Mouse (Mus musculus): Measurements from ENCODE around the gene Chpt1. TPM values are rescaled to one million over a fixed set of nuclear protein-coding genes. Genes with fewer than 3 reads are reported as not detected.

Gene Chpt1
- polyA plus RNA-seq, 1 experiment from 2014 or later, result 19.5 TPM

DNA sequence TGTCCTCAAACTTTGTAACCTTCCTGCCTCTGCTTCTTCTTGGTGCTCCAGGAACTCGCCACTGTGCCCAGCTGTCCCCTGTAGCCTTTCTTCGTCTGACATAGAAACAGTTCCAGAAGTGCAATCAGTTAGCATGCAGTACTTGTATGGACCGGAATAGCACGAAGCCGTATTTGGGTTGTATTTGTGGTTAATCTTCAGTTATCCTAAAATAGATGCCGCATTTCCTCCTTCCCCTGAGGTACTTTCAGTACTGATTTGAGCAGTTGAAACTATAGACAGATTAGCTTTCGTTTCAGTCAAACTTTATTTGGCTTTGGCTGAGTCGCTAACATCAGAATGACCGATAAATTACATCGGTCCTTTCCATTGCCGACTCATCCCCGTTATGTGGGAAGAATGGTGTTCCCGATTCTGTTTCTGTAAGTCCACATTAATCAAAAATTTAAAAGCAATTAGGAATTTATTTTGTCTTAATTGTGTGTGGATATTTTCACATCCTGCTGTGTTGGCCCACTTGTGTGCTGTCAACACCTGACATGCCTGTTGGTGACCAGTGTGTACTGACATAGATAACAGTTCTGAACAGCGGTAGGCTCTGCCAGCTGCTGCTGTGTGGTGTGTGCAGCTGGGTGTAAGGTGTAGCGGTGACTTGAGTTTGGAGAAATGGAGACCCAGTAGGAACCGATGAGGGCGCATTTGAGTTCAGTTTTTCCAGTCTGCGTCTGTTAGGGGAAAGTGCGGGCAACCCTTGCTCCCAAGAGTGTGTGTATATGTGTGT lies 83.0 kb downstream of the Chpt1 start:
- no peaks in the 10 kb centered on the region for H3K27me3 ChIP-seq (replicated peaks)
- no peak overlapping the region for H3K4me3 ChIP-seq
- WGBS, result 94% methylated on average over 19 of the region's 19 CpGs
- H3K4me1 ChIP-seq, result no peaks in the 10 kb centered on the region
- H3K9ac ChIP-seq, result no peak overlapping the region
- no peak overlapping the region for H3K27ac ChIP-seq
- H3K36me3 ChIP-seq, result peaks cover 8% of the 10 kb centered on the region
- ATAC-seq (ENCODE audit: low FRiP score, low read depth), result no peak
- no peaks in the 10 kb centered on the region for H3K9me3 ChIP-seq
- no peak overlapping the region for H3K4me2 ChIP-seq (replicated peaks)

- Histone ChIP-seq H3K9ac (no peak overlapping the region), H3K9me3 (no peaks in the 10 kb centered on the region), H3K27ac (no peak overlapping the region), H3K4me2 (replicated peaks) (no peak overlapping the region), H3K4me1 (no peaks in the 10 kb centered on the region), H3K27me3 (replicated peaks) (no peaks in the 10 kb centered on the region), H3K36me3 (peaks cover 8% of the 10 kb centered on the region), H3K4me3 (no peak overlapping the region)
- ATAC-seq (ENCODE audit: low FRiP score, low read depth), result no peak
- WGBS, result 75% methylated on average over 11 of the region's 11 CpGs
Observed at GRCm38 (mm10) chr10:88420141-88420541, 83.7 kb downstream of the Chpt1 start.

- peaks cover 8% of the 10 kb centered on the region for H3K36me3 ChIP-seq
- H3K9me3 ChIP-seq, result no peaks in the 10 kb centered on the region
- H3K9ac ChIP-seq, result no peak overlapping the region
- no peak for ATAC-seq (ENCODE audit: low FRiP score, low read depth)
- H3K27me3 ChIP-seq (replicated peaks), result no peaks in the 10 kb centered on the region
- H3K4me2 ChIP-seq (replicated peaks), result no peak overlapping the region
- H3K27ac ChIP-seq, result no peak overlapping the region
- H3K4me3 ChIP-seq, result no peak overlapping the region
- H3K4me1 ChIP-seq, result no peaks in the 10 kb centered on the region
- 86% methylated on average over 5 of the region's 5 CpGs for WGBS
Observed at GRCm38 (mm10) chr10:88417686-88418085, 86.2 kb downstream of the Chpt1 start.

DNA sequence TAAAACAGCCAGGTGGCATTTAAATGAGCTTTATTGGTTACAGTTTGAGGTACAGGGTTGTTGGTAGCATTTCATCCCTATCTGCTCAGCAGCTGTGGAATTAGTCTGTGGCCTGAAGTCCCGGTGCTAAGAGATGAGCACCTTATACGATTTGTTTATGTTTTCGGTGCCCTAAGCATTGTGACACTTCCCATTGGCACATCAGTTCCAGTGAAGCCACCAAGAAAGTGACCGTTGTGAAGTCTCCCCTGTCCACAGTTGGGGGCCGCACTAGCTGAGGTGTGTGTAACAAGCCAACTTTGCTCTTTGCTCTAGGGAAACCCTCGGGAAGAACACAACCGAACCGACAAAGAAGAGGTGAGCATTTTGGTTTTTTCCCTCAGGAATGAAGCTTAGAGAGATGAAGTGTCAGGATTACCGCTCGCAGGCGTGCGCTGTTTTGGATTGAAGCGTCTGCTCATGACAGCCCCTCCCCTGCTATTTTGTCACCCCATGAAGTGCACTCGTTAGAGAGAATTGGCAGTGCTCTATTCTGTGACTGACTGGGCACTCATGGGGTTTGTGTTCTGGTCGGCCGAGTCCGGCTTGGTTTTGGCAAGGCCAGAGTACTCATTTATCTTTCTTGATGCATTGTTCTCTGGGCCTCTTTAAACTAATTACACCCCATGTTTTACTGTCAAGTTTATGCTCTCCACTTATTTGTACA lies 91.4 kb downstream of the Chpt1 start:
- Histone ChIP-seq H3K27me3 (replicated peaks) (no peaks in the 10 kb centered on the region), H3K36me3 (no peaks in the 10 kb centered on the region), H3K27ac (no peak overlapping the region), H3K9me3 (no peaks in the 10 kb centered on the region), H3K4me3 (no peak overlapping the region), H3K9ac (no peak overlapping the region), H3K4me1 (no peaks in the 10 kb centered on the region), H3K4me2 (replicated peaks) (no peak overlapping the region)
- ATAC-seq (ENCODE audit: low FRiP score, low read depth), result no peak
- WGBS, result 56% methylated on average over 17 of the region's 17 CpGs

DNA sequence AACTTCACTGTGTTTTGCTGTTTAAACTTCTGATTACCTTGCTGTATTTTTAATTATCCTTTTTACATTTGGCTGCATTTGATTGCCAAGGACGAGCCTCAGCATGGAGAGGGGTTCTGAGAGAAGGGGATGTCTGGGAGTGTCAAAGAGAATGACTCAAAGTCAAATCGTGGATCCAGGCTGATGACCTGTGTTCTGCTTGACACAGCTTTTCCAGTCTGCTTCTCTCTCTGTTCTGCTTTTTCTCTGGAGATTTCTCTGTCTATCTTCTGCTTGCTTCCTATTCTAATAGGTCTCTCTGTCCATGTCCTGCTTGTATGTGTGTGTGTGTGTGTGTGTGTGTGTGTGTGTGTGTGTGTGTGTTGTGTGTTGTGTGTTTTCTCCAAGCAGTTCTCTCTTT lies 94.1 kb downstream of the Chpt1 start:
- H3K4me2 ChIP-seq (replicated peaks), result no peak overlapping the region
- no peaks in the 10 kb centered on the region for H3K36me3 ChIP-seq
- H3K27ac ChIP-seq, result no peak overlapping the region
- WGBS, result 70% methylated on average over 2 of the region's 2 CpGs
- H3K4me1 ChIP-seq, result no peaks in the 10 kb centered on the region
- no peaks in the 10 kb centered on the region for H3K27me3 ChIP-seq (replicated peaks)
- no peak overlapping the region for H3K4me3 ChIP-seq
- H3K9ac ChIP-seq, result no peak overlapping the region
- no peak for ATAC-seq (ENCODE audit: low FRiP score, low read depth)
- H3K9me3 ChIP-seq, result no peaks in the 10 kb centered on the region

GRCm38 (mm10) chr10:88407875-88408631 lies 95.8 kb downstream of the Chpt1 start:
- Histone ChIP-seq H3K27me3 (replicated peaks) (no peaks in the 10 kb centered on the region), H3K4me1 (no peaks in the 10 kb centered on the region), H3K9ac (no peak overlapping the region), H3K4me3 (no peak overlapping the region), H3K36me3 (no peaks in the 10 kb centered on the region), H3K9me3 (no peaks in the 10 kb centered on the region), H3K4me2 (replicated peaks) (no peak overlapping the region), H3K27ac (no peak overlapping the region)
- ATAC-seq (ENCODE audit: low FRiP score, low read depth), result no peak
- 92% methylated on average over 12 of the region's 12 CpGs for WGBS

- Histone ChIP-seq H3K27ac (no peak overlapping the region), H3K4me1 (no peaks in the 10 kb centered on the region), H3K4me3 (no peak overlapping the region), H3K4me2 (replicated peaks) (no peak overlapping the region), H3K36me3 (peaks cover 3% of the 10 kb centered on the region; the same call in 1 of the 2 replicates), H3K9ac (no peak overlapping the region), H3K27me3 (replicated peaks) (no peaks in the 10 kb centered on the region), H3K9me3 (no peaks in the 10 kb centered on the region)
- 60% methylated on average over 7 of the region's 7 CpGs for WGBS
- no peak for ATAC-seq (ENCODE audit: low FRiP score, low read depth)
Observed at GRCm38 (mm10) chr10:88405812-88406211, 98.1 kb downstream of the Chpt1 start.

- Histone ChIP-seq H3K4me3 (no peak overlapping the region), H3K27ac (no peak overlapping the region), H3K4me2 (replicated peaks) (no peak overlapping the region), H3K36me3 (peaks cover 3% of the 10 kb centered on the region; the same call in 1 of the 2 replicates), H3K4me1 (no peaks in the 10 kb centered on the region), H3K9me3 (no peaks in the 10 kb centered on the region), H3K9ac (no peak overlapping the region), H3K27me3 (replicated peaks) (no peaks in the 10 kb centered on the region)
- ATAC-seq (ENCODE audit: low FRiP score, low read depth), result no peak
- WGBS, result 82% methylated on average over 6 of the region's 6 CpGs
Observed at GRCm38 (mm10) chr10:88404220-88404619, 99.7 kb downstream of the Chpt1 start.

DNA sequence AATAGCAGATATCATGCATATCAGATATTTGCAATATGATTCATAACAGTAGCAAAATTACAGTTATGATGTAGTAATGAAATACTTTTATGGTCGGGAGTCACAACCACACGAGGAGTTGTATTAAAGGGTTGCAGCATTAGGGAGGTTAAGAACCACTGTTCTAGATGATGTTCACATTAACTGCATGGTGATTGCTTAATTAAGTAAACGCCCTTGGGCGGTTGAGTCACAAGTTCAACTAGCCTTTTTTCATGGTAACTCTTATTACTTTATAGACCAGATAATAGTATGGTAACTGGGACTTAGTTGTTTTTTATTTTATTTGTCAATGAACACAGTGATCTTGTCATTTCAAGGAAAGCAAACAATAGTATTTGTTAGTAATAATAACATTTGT lies 100.9 kb downstream of the Chpt1 start:
- Histone ChIP-seq H3K36me3 (peaks cover 3% of the 10 kb centered on the region; the same call in 1 of the 2 replicates), H3K4me3 (no peak overlapping the region), H3K27me3 (replicated peaks) (no peaks in the 10 kb centered on the region), H3K9me3 (no peaks in the 10 kb centered on the region), H3K27ac (no peak overlapping the region), H3K4me1 (no peaks in the 10 kb centered on the region), H3K4me2 (replicated peaks) (no peak overlapping the region), H3K9ac (no peak overlapping the region)
- 91% methylated on average over 4 of the region's 4 CpGs for WGBS
- no peak for ATAC-seq (ENCODE audit: low FRiP score, low read depth)

Other genes starting within 250 kb of the Chpt1 start
- 0.55 and 0.63 TPM in 2 replicates for gene Dram1, start 125.0 kb downstream of the Chpt1 start, polyA plus RNA-seq (2016; fragmentation: Nextera tagmentation; extraction: Ambion mirVana)
- 14.4 and 14.5 TPM in 2 replicates for gene Gnptab, start 124.9 kb downstream of the Chpt1 start, polyA plus RNA-seq (2016; fragmentation: Nextera tagmentation; extraction: Ambion mirVana)
- 0.34 TPM in 1 of 2 replicates, not detected in the other for gene Sycp3, start 44.5 kb downstream of the Chpt1 start, polyA plus RNA-seq (2016; fragmentation: Nextera tagmentation; extraction: Ambion mirVana)
- 13.0 and 13.6 TPM in 2 replicates for gene Mybpc1, start 101.1 kb upstream of the Chpt1 start, polyA plus RNA-seq (2016; fragmentation: Nextera tagmentation; extraction: Ambion mirVana)
- 0.26 TPM in 1 of 2 replicates, not detected in the other for gene Spic, start 180.9 kb upstream of the Chpt1 start, polyA plus RNA-seq (2016; fragmentation: Nextera tagmentation; extraction: Ambion mirVana)
- gene Arl1, start 226.8 kb upstream of the Chpt1 start, polyA plus RNA-seq (2016; fragmentation: Nextera tagmentation; extraction: Ambion mirVana), result 137 and 145 TPM in 2 replicates

Data from neural tube, embryonic 12.5 days (tissue).